Mouse (Mus musculus) lung, postnatal 0 days (tissue): ENCODE results near the gene Pde4c. TPM values are rescaled to one million over a fixed set of nuclear protein-coding genes. Genes with fewer than 3 reads are reported as not detected.

ENCODE experiments used
- ATAC-seq: fragments of 200-750 bp; cut with Nextera tagmentation; 2 replicates; pipeline ENCODE4 v1.8.0; 2017; ENCODE audit warnings: moderate library complexity
- DNase-seq: peaks from one replicate; pipeline ENCODE4 v3.0.0-alpha.2; 2016; ENCODE audit warnings: low spot score
- H3K27ac ChIP-seq: fragments of 300-500 bp; sonication (generic); 2 replicates; pipeline ENCODE4 v1.5.1; 2014; ENCODE audit warnings: antibody characterized with exemption, mild to moderate bottlenecking, low read length, mixed read lengths
- H3K27me3 ChIP-seq: fragments of 300-500 bp; sonication (generic); replicated peaks from 2 replicates; pipeline ENCODE4 v1.6.1; 2014; ENCODE audit warnings: low read length, mixed read lengths; ENCODE audit not compliant: insufficient read depth
- H3K36me3 ChIP-seq: fragments of 300-500 bp; sonication (generic); 2 replicates; pipeline ENCODE4 v1.6.1; 2014; ENCODE audit warnings: low read length, mixed read lengths; ENCODE audit not compliant: insufficient read depth
- H3K4me1 ChIP-seq: fragments of 300-500 bp; sonication (generic); 2 replicates; pipeline ENCODE4 v1.6.1; 2014; ENCODE audit warnings: antibody characterized with exemption, low read depth, low read length, mixed read lengths; ENCODE audit not compliant: insufficient read depth
- H3K4me2 ChIP-seq: fragments of 300-500 bp; sonication (generic); replicated peaks from 2 replicates; pipeline ENCODE4 v1.6.1; 2014; ENCODE audit warnings: low read depth, mild to moderate bottlenecking, low read length, moderate library complexity, mixed read lengths
- H3K4me3 ChIP-seq: fragments of 300-500 bp; sonication (generic); 2 replicates; pipeline ENCODE4 v1.5.1; 2014; ENCODE audit warnings: low read depth, low read length
- H3K9ac ChIP-seq: fragments of 300-500 bp; sonication (generic); replicated peaks from 2 replicates; pipeline ENCODE4 v1.6.1; 2014; ENCODE audit warnings: low read depth, mild to moderate bottlenecking
- H3K9me3 ChIP-seq: fragments of 300-500 bp; sonication (generic); 2 replicates; pipeline ENCODE4 v1.6.1; 2016; ENCODE audit warnings: low read length, mixed read lengths
- CTCF ChIP-seq: IDR thresholded peaks from 2 replicates; pipeline ENCODE4 v1.5.1; 2016; ENCODE audit warnings: antibody characterized with exemption, mild to moderate bottlenecking
- EP300 ChIP-seq: IDR thresholded peaks from 2 replicates; pipeline ENCODE4 v1.6.1; 2016; ENCODE audit warnings: antibody characterized with exemption, mild to moderate bottlenecking, control low read depth
- WGBS: fragments of 180-500 bp; shearing (Covaris S2); extraction: QIAGEN DNeasy Blood & Tissue Kit; methylation state at CpG from one replicate; pipeline ENCODE4 v1.1.7; 2014; 5-methylcytosine and 5-hydroxymethylcytosine counted together
- polyA plus RNA-seq: library from polyadenylated mRNA; unstranded; fragments of >200 nt; fragmentation: Nextera tagmentation; extraction: Ambion mirVana; gene quantifications from 2 replicates; pipeline ENCODE4 v1.2.1, GENCODE M21; 2015

Pde4c gene
- polyA plus RNA-seq, 1 experiment from 2014 or later, result 2.0 TPM

GRCm38 (mm10) chr8:70687576-70687975 lies 35.9 kb upstream of the Pde4c start:
- Histone ChIP-seq H3K27ac (no peak overlapping the region), H3K9me3 (no peaks in the 10 kb centered on the region), H3K4me1 (peaks cover 6% of the 10 kb centered on the region; the same call in 1 of the 2 replicates), H3K4me3 (no peak overlapping the region), H3K4me2 (no peak overlapping the region), H3K27me3 (no peaks in the 10 kb centered on the region), H3K36me3 (no peaks in the 10 kb centered on the region), H3K9ac (no peak overlapping the region)
- DNase-seq (peak; percentile 76), ATAC-seq (peak; percentile 60)
- TF ChIP-seq CTCF (no peak), EP300 (no peak)
- 47% methylated on average over 8 of the region's 8 CpGs for WGBS

DNA sequence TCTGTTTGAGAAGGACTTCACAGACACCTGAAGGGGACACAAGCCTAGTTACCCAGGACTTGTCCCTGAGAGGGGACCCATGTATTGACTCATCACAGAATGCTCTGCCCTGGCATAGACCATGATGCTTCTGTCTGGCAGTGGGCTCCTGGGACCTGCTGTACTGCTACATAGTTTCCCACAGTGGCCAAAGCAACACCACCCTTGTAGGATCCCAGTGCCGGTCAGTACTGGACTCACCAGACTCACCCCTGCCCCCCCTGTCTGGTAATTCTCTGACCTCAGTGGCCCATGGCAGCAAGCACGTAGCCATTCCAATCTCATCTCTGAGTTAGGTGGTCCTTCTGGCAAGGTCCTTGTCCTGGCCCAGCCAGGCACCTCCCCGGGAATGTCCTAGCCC lies 35.4 kb upstream of the Pde4c start:
- H3K36me3 ChIP-seq, result no peaks in the 10 kb centered on the region
- no peak for TF ChIP-seq CTCF
- no peak for TF ChIP-seq EP300
- no peak overlapping the region for H3K27ac ChIP-seq

GRCm38 (mm10) chr8:70689892-70690390 lies 33.6 kb upstream of the Pde4c start:
- Histone ChIP-seq H3K4me3 (no peak overlapping the region), H3K27me3 (no peaks in the 10 kb centered on the region), H3K9ac (no peak overlapping the region), H3K4me2 (no peak overlapping the region), H3K4me1 (peaks cover 6% of the 10 kb centered on the region; the same call in 1 of the 2 replicates), H3K27ac (no peak overlapping the region), H3K9me3 (no peaks in the 10 kb centered on the region), H3K36me3 (no peaks in the 10 kb centered on the region)
- DNase-seq (no peak), ATAC-seq (no peak)
- 72% methylated on average over 5 of the region's 5 CpGs for WGBS
- TF ChIP-seq CTCF (no peak), EP300 (no peak)

More for the DNA sequence above, 35.4 kb upstream of the Pde4c start:
- DNase-seq (no peak), ATAC-seq (no peak)
- H3K9me3 ChIP-seq, result no peaks in the 10 kb centered on the region
- no peak overlapping the region for H3K4me3 ChIP-seq
- WGBS, result 91% methylated on average over 3 of the region's 3 CpGs
- H3K4me1 ChIP-seq, result peaks cover 6% of the 10 kb centered on the region; the same call in 1 of the 2 replicates
- H3K4me2 ChIP-seq, result no peak overlapping the region
- no peak overlapping the region for H3K9ac ChIP-seq
- no peaks in the 10 kb centered on the region for H3K27me3 ChIP-seq

- TF ChIP-seq EP300 (no peak), CTCF (no peak)
These were observed 32.3 kb upstream of the Pde4c start for GRCm38 (mm10) chr8:70691230-70691629.

DNA sequence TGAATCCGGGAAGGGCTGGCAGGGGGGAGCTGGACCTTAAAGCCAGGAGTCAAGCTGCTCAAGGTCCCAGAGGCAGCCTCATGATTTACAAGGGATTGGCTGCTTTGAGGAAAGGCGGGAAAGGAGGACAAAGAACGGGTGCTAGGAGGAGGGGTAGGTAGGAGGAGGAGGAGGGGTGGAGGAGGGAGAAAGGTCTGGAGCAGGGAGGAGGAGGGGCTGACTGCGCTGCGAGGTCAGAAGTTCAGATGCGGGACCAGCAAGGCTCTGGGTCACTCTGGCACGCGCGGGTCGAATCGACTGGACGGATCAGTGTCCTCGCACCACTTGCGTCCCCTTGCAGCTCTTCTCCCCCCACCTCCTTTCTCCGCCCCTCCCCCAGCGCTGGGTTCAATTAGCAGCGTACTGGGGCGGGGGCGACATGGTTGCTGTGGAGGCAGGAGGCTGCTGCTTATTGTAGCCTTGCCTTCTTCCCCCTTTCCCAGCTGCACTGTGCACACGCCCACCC lies 31.7 kb upstream of the Pde4c start:
- no peak for ATAC-seq
- Histone ChIP-seq H3K4me3 (no peak overlapping the region), H3K36me3 (no peaks in the 10 kb centered on the region), H3K9ac (no peak overlapping the region), H3K27ac (no peak overlapping the region), H3K4me1 (peaks cover 20% of the 10 kb centered on the region), H3K9me3 (no peaks in the 10 kb centered on the region), H3K27me3 (no peaks in the 10 kb centered on the region), H3K4me2 (peak overlapping the region; percentile 44)
- TF ChIP-seq EP300, result no peak
- no peak for TF ChIP-seq CTCF
- DNase-seq, result peak; percentile 44
- 9% methylated on average over 18 of the region's 20 CpGs for WGBS

More at GRCm38 (mm10) chr8:70691230-70691629, 32.3 kb upstream of the Pde4c start:
- 64% methylated on average over 4 of the region's 4 CpGs for WGBS
- Histone ChIP-seq H3K36me3 (no peaks in the 10 kb centered on the region), H3K4me3 (no peak overlapping the region), H3K27me3 (no peaks in the 10 kb centered on the region), H3K9ac (no peak overlapping the region), H3K4me1 (peaks cover 16% of the 10 kb centered on the region), H3K4me2 (no peak overlapping the region), H3K27ac (no peak overlapping the region), H3K9me3 (no peaks in the 10 kb centered on the region)
- DNase-seq (peak; percentile 13), ATAC-seq (no peak)

GRCm38 (mm10) chr8:70693636-70694035 lies 29.9 kb upstream of the Pde4c start:
- Histone ChIP-seq H3K4me3 (no peak overlapping the region), H3K9me3 (no peaks in the 10 kb centered on the region), H3K36me3 (no peaks in the 10 kb centered on the region), H3K9ac (no peak overlapping the region), H3K27me3 (no peaks in the 10 kb centered on the region), H3K27ac (no peak overlapping the region), H3K4me2 (no peak overlapping the region), H3K4me1 (peaks cover 33% of the 10 kb centered on the region)
- ATAC-seq, result no peak
- no peak for TF ChIP-seq EP300
- no peak for TF ChIP-seq CTCF
- DNase-seq, result no peak
- WGBS, result 63% methylated on average over 5 of the region's 5 CpGs
